Mouse (Mus musculus): ENCODE data around the gene Adgrl2. TPM values are rescaled to one million over a fixed set of nuclear protein-coding genes. Genes with fewer than 3 reads are reported as not detected.

Adgrl2 gene
- polyA plus RNA-seq, 1 experiment = 2.4 TPM

DNA sequence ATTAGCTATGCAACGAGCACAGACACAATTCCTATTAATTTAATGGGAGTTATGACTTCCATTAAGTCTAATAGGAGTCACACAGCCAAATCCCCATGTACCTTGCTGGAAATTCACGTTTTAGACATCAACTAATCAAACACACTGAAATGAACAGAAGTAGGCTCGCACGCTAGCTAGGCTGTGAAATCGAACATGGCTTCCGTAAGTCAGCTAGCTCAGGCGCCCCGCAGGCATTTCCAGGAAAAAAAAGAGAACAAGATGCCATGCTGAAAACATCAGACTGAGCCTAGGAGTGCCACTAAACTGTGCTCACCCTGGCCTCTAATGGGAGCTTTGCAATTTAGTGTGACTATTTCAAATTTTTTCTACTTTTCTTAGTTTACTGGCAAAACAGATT is 40.6 kb downstream of the Adgrl2 start:
- no peak overlapping the region for H3K4me3 ChIP-seq (replicated peaks; ENCODE audit: control insufficient read depth, low read depth, low read length)
- TF ChIP-seq POLR2A (IDR thresholded peaks at IDR 0.05; ENCODE audit: borderline replicate concordance, control insufficient read depth, low read depth, low read length) (no peak), CTCF (IDR thresholded peaks at IDR 0.05; ENCODE audit: control insufficient read depth, insufficient read depth, low read length) (no peak)
- H3K4me1 ChIP-seq (ENCODE audit: control insufficient read depth, insufficient read depth, low read length) = no peaks in the 10 kb centered on the region
- WGBS = 87% methylated on average over 8 of the region's 8 CpGs
- H3K27ac ChIP-seq (ENCODE audit: control insufficient read depth, insufficient read depth, low read depth, low read length, poor library complexity) = no peak overlapping the region

DNA sequence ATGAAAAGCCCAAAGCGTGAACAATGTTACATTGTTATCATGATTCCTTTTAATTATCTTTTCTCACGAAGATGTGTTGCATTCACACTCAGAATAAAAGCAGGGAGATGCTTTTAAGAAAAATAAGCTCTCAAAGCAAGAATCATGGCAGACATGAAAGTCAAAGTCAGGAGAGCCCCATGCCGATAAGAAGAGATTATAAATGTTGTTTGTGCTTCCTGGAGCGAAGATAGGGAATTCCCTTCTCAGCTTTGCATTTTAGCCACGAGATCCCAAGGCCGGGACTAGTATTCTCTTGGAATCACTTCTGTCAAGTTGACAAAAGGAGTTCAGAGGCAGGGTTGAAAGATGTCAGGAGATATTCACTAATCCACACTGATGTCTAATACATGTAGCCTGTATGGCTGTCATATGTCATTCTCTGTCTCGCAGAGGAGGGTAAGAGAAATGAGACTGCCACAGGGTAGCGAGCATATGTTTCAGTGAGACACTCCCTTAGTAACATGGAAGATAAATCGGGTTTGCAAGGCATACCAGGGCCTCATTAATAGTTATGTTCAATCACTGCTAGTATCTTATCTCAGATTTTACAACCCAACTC is 42.5 kb downstream of the Adgrl2 start:
- 83% methylated on average over 9 of the region's 9 CpGs for WGBS
- Histone ChIP-seq H3K4me3 (replicated peaks; ENCODE audit: control insufficient read depth, low read depth, low read length) (no peak overlapping the region), H3K4me1 (ENCODE audit: control insufficient read depth, insufficient read depth, low read length) (no peaks in the 10 kb centered on the region), H3K27ac (ENCODE audit: control insufficient read depth, insufficient read depth, low read depth, low read length, poor library complexity) (no peak overlapping the region)
- TF ChIP-seq POLR2A (IDR thresholded peaks at IDR 0.05; ENCODE audit: borderline replicate concordance, control insufficient read depth, low read depth, low read length) (no peak), CTCF (IDR thresholded peaks at IDR 0.05; ENCODE audit: control insufficient read depth, insufficient read depth, low read length) (no peak)

DNA sequence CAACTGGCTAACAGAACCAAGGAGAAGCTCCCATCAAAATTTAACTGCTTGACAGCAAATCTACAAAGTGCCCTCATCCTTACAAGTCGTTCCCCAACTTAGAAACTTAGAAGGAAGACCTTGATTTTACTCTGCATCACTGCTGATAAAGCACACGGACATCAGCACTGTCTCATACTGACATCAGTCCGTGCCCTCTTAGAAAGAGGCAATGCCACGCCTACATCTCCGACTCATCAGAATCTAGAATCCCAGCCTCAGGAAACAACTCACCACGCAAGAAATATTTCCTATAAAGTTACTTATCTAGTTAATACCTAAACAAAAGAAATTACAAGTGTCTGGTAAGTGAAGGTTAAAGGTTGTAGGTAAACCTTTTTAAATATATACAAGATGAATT is 43.1 kb downstream of the Adgrl2 start:
- H3K27ac ChIP-seq (ENCODE audit: control insufficient read depth, insufficient read depth, low read depth, low read length, poor library complexity) = no peak overlapping the region
- no peaks in the 10 kb centered on the region for H3K4me1 ChIP-seq (ENCODE audit: control insufficient read depth, insufficient read depth, low read length)
- no peak for TF ChIP-seq CTCF (IDR thresholded peaks at IDR 0.05; ENCODE audit: control insufficient read depth, insufficient read depth, low read length)
- TF ChIP-seq POLR2A (IDR thresholded peaks at IDR 0.05; ENCODE audit: borderline replicate concordance, control insufficient read depth, low read depth, low read length) = no peak
- H3K4me3 ChIP-seq (replicated peaks; ENCODE audit: control insufficient read depth, low read depth, low read length) = no peak overlapping the region
- 69% methylated on average over 6 of the region's 6 CpGs for WGBS

DNA sequence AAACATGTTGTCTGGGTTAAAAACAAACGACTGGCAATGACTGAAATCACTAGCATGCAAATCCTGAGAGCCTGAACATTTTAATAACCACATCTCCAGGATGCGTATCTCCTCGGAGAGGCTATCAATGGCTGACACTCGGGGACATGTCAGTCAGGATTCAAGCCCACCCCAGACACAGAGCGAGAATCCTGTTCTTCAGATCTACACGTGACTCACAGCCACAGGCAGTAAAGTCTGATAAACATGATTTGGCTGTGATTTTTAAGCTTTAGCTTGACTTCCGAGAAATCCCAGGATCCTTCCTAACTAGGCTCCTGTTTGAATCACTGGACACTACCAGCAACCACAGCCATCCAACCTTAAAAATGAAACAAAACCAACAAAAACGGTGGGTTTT is 44.8 kb downstream of the Adgrl2 start:
- 76% methylated on average over 8 of the region's 8 CpGs for WGBS
- Histone ChIP-seq H3K4me3 (replicated peaks; ENCODE audit: control insufficient read depth, low read depth, low read length) (no peak overlapping the region), H3K27ac (ENCODE audit: control insufficient read depth, insufficient read depth, low read depth, low read length, poor library complexity) (no peak overlapping the region), H3K4me1 (ENCODE audit: control insufficient read depth, insufficient read depth, low read length) (no peaks in the 10 kb centered on the region)
- TF ChIP-seq CTCF (IDR thresholded peaks at IDR 0.05; ENCODE audit: control insufficient read depth, insufficient read depth, low read length) (no peak), POLR2A (IDR thresholded peaks at IDR 0.05; ENCODE audit: borderline replicate concordance, control insufficient read depth, low read depth, low read length) (no peak)

DNA sequence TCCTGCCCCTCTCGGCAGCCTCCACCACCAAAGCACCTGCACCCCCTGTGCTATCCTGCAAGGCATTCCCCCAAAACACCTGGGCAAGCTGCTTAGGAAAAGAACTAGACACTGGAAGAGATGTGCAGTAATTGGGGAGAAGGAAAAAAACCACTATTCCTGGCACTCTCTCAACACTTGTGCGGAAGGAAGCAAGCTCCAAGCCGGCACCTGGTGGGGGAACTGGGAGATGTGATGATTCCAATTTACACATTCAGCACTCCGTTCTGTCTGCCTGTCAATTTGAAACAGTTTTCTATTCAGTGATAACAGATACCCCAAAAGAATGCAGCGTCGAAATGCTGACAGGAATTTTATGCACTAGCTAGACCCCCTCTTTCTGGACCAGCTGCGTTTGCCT is 50.9 kb downstream of the Adgrl2 start:
- WGBS = 82% methylated on average over 7 of the region's 7 CpGs
- H3K27ac ChIP-seq (ENCODE audit: control insufficient read depth, insufficient read depth, low read depth, low read length, poor library complexity) = no peak overlapping the region
- TF ChIP-seq CTCF (IDR thresholded peaks at IDR 0.05; ENCODE audit: control insufficient read depth, insufficient read depth, low read length) = no peak
- TF ChIP-seq POLR2A (IDR thresholded peaks at IDR 0.05; ENCODE audit: borderline replicate concordance, control insufficient read depth, low read depth, low read length) = no peak
- H3K4me3 ChIP-seq (replicated peaks; ENCODE audit: control insufficient read depth, low read depth, low read length) = no peak overlapping the region
- no peaks in the 10 kb centered on the region for H3K4me1 ChIP-seq (ENCODE audit: control insufficient read depth, insufficient read depth, low read length)

DNA sequence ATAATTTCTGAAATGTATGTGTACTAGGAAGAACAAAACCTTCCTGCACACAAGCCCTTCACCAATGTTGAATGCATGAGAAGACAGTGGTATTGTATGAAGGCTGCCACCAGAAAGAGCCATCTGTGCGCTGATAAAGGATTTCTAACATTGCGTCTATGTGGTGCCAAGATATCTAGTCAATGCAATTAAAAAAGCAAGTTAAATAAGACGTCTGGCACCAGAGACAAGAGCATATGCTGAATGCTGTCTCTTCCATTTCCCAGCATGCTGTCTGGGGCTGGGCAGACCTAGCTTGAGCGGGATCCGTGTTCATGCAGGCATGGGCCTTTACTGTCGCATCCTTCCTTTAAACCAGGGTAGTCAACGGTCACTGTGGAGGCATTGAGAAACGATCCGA is 55.3 kb downstream of the Adgrl2 start:
- TF ChIP-seq POLR2A (IDR thresholded peaks at IDR 0.05; ENCODE audit: borderline replicate concordance, control insufficient read depth, low read depth, low read length) (no peak), CTCF (IDR thresholded peaks at IDR 0.05; ENCODE audit: control insufficient read depth, insufficient read depth, low read length) (no peak)
- H3K4me3 ChIP-seq (replicated peaks; ENCODE audit: control insufficient read depth, low read depth, low read length) = no peak overlapping the region
- no peaks in the 10 kb centered on the region for H3K4me1 ChIP-seq (ENCODE audit: control insufficient read depth, insufficient read depth, low read length)
- WGBS = 66% methylated on average over 9 of the region's 9 CpGs
- no peak overlapping the region for H3K27ac ChIP-seq (ENCODE audit: control insufficient read depth, insufficient read depth, low read depth, low read length, poor library complexity)

DNA sequence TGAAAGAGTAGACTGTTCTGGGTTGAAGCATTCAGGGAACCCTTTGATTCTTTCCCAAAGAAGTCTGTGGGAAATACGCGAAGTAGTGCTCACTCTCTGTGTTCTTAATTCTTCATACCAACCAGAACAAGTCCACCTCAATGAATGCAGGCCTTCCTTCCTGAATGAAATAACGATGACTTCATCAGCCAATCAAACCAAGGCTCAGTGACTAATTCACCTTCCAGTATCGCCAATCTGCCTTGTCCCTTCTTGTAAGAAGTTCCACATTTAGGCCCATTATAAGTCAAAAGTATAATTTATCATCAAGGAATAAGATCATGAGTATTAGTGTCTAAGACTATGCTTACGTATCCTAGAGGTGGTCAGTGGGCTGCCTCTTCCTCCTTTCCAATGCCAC is 56.1 kb downstream of the Adgrl2 start:
- no peak overlapping the region for H3K4me3 ChIP-seq (replicated peaks; ENCODE audit: control insufficient read depth, low read depth, low read length)
- no peak overlapping the region for H3K27ac ChIP-seq (ENCODE audit: control insufficient read depth, insufficient read depth, low read depth, low read length, poor library complexity)
- 71% methylated on average over 5 of the region's 5 CpGs for WGBS
- TF ChIP-seq CTCF (IDR thresholded peaks at IDR 0.05; ENCODE audit: control insufficient read depth, insufficient read depth, low read length) (no peak), POLR2A (IDR thresholded peaks at IDR 0.05; ENCODE audit: borderline replicate concordance, control insufficient read depth, low read depth, low read length) (no peak)
- H3K4me1 ChIP-seq (ENCODE audit: control insufficient read depth, insufficient read depth, low read length) = no peaks in the 10 kb centered on the region

DNA sequence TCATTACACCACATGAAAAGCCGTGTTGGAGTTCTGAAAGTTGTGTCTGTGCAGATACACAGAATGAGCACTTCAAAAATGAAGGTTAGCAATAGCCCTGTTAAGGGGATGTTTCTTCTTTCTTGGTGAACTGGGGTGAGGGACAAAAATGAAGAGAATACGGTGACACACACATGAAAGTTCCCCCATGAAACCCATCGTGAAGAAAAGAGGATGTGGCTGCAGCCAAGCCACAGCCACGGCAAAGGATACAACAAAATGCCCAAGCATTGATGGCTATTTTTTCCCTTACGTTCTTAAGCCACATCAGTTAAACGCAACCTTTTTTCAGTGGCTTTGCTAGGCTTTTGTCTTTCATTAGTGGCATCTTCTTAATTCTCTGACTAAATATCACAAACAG is 57.2 kb downstream of the Adgrl2 start:
- TF ChIP-seq CTCF (IDR thresholded peaks at IDR 0.05; ENCODE audit: control insufficient read depth, insufficient read depth, low read length) (no peak), POLR2A (IDR thresholded peaks at IDR 0.05; ENCODE audit: borderline replicate concordance, control insufficient read depth, low read depth, low read length) (no peak)
- no peak overlapping the region for H3K4me3 ChIP-seq (replicated peaks; ENCODE audit: control insufficient read depth, low read depth, low read length)
- H3K4me1 ChIP-seq (ENCODE audit: control insufficient read depth, insufficient read depth, low read length) = no peaks in the 10 kb centered on the region
- 19% methylated on average over 6 of the region's 6 CpGs for WGBS
- no peak overlapping the region for H3K27ac ChIP-seq (ENCODE audit: control insufficient read depth, insufficient read depth, low read depth, low read length, poor library complexity)

DNA sequence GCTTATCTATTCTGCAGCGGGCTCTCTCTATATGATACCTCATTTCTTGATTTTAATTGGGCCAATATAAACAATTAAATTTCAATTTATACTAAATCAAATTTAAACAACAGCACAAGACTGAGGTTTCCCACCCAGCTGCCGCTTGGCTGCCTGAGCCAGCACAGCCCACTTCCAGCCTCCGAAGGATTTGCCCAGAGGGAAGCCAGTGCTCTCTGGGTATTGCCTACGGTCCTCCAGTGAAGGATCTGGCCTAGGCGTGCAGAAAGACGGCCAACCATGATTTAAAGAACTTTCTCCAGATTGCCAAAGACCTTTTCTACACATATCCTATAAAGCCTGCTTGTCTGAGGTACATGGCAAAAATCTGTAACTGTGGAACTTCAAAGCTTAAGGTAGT is 59.4 kb downstream of the Adgrl2 start:
- Histone ChIP-seq H3K4me1 (ENCODE audit: control insufficient read depth, insufficient read depth, low read length) (no peaks in the 10 kb centered on the region), H3K27ac (ENCODE audit: control insufficient read depth, insufficient read depth, low read depth, low read length, poor library complexity) (no peak overlapping the region), H3K4me3 (replicated peaks; ENCODE audit: control insufficient read depth, low read depth, low read length) (no peak overlapping the region)
- WGBS = 90% methylated on average over 6 of the region's 6 CpGs
- TF ChIP-seq CTCF (IDR thresholded peaks at IDR 0.05; ENCODE audit: control insufficient read depth, insufficient read depth, low read length) (no peak), POLR2A (IDR thresholded peaks at IDR 0.05; ENCODE audit: borderline replicate concordance, control insufficient read depth, low read depth, low read length) (no peak)

Data from bone marrow, adult 2 months (tissue).